Mouse (Mus musculus): ENCODE measurements around the gene Cenpt. TPM values are rescaled to one million over a fixed set of nuclear protein-coding genes. Genes with fewer than 3 reads are reported as not detected.

The Cenpt gene
- polyA plus RNA-seq (2014; fragmentation: Nextera tagmentation; extraction: Ambion mirVana), result 58.1 and 60.4 TPM in 2 replicates

GRCm38 (mm10) chr8:105853178-105853577 is at the start of gene Cenpt:
TSS of gene Cenpt (minus strand) at chr8:105853278.
- no peak for ATAC-seq (ENCODE audit: low FRiP score)
- no peak for DNase-seq (ENCODE audit: low spot score, missing footprints)
- WGBS, result 88% methylated on average over 3 of the region's 3 CpGs
- Histone ChIP-seq H3K4me3 (ENCODE audit: low read depth, low read length) (no peak within 1 kb of the TSS), H3K4me2 (no peak within 1 kb of the TSS), H3K9ac (ENCODE audit: low read length) (no peak within 1 kb of the TSS), H3K27ac (ENCODE audit: low read depth, low read length) (no peak within 1 kb of the TSS), H3K36me3 (ENCODE audit: control insufficient read depth, insufficient read depth, low read length) (peaks cover 8% of the 10 kb centered on the region; the same call in 1 of the 2 replicates), H3K9me3 (ENCODE audit: control insufficient read depth, low read length) (no peaks in the 10 kb centered on the region), H3K4me1 (ENCODE audit: control insufficient read depth, insufficient read depth, low read length) (peaks cover 26% of the 10 kb centered on the region), H3K27me3 (ENCODE audit: control insufficient read depth, insufficient read depth, low read length) (no peaks in the 10 kb centered on the region)

GRCm38 (mm10) chr8:105900941-105901616 is 48.0 kb upstream of the Cenpt start:
- WGBS, result 42% methylated on average over 16 of the region's 16 CpGs
- ATAC-seq (ENCODE audit: low FRiP score), result no peak
- peak overlapping the region; percentile 90 for H3K4me3 ChIP-seq (ENCODE audit: low read depth, low read length)
- peak overlapping the region; percentile 96 for H3K9ac ChIP-seq (ENCODE audit: low read length)
- no peaks in the 10 kb centered on the region for H3K9me3 ChIP-seq (ENCODE audit: control insufficient read depth, low read length)
- H3K4me1 ChIP-seq (ENCODE audit: control insufficient read depth, insufficient read depth, low read length), result peaks cover 6% of the 10 kb centered on the region
- H3K4me2 ChIP-seq, result peak overlapping the region; percentile 84
- peak overlapping the region; percentile 76; the same call in 1 of the 2 replicates for H3K27ac ChIP-seq (ENCODE audit: low read depth, low read length)
- H3K36me3 ChIP-seq (ENCODE audit: control insufficient read depth, insufficient read depth, low read length), result no peaks in the 10 kb centered on the region
- no peak for DNase-seq (ENCODE audit: low spot score, missing footprints)
- H3K27me3 ChIP-seq (ENCODE audit: control insufficient read depth, insufficient read depth, low read length), result no peaks in the 10 kb centered on the region

- DNase-seq (ENCODE audit: low spot score, missing footprints), result peak; percentile 99
- Histone ChIP-seq H3K4me3 (ENCODE audit: low read depth, low read length) (peak within 1 kb of the TSS; percentile 90), H3K9ac (ENCODE audit: low read length) (peak within 1 kb of the TSS; percentile 96), H3K9me3 (ENCODE audit: control insufficient read depth, low read length) (no peaks in the 10 kb centered on the region), H3K36me3 (ENCODE audit: control insufficient read depth, insufficient read depth, low read length) (no peaks in the 10 kb centered on the region), H3K27me3 (ENCODE audit: control insufficient read depth, insufficient read depth, low read length) (no peaks in the 10 kb centered on the region), H3K4me1 (ENCODE audit: control insufficient read depth, insufficient read depth, low read length) (peaks cover 6% of the 10 kb centered on the region), H3K27ac (ENCODE audit: low read depth, low read length) (peak within 1 kb of the TSS; percentile 76; the same call in 1 of the 2 replicates), H3K4me2 (peak within 1 kb of the TSS; percentile 84)
- peak; percentile 96 for ATAC-seq (ENCODE audit: low FRiP score)
- WGBS, result under 1% methylated on average over 53 of the region's 68 CpGs
These were observed 47.3 kb upstream of the Cenpt start, which contains the start of gene Pskh1 for GRCm38 (mm10) chr8:105900180-105900940. TSS of gene Pskh1 (plus strand) at chr8:105900441.

GRCm38 (mm10) chr8:105897801-105898480 is 44.9 kb upstream of the Cenpt start:
- DNase-seq (ENCODE audit: low spot score, missing footprints) (no peak), ATAC-seq (ENCODE audit: low FRiP score) (no peak)
- Histone ChIP-seq H3K4me3 (ENCODE audit: low read depth, low read length) (no peak overlapping the region), H3K9ac (ENCODE audit: low read length) (no peak overlapping the region), H3K4me1 (ENCODE audit: control insufficient read depth, insufficient read depth, low read length) (peaks cover 8% of the 10 kb centered on the region), H3K4me2 (no peak overlapping the region), H3K36me3 (ENCODE audit: control insufficient read depth, insufficient read depth, low read length) (no peaks in the 10 kb centered on the region), H3K27ac (ENCODE audit: low read depth, low read length) (no peak overlapping the region), H3K9me3 (ENCODE audit: control insufficient read depth, low read length) (no peaks in the 10 kb centered on the region), H3K27me3 (ENCODE audit: control insufficient read depth, insufficient read depth, low read length) (no peaks in the 10 kb centered on the region)
- 80% methylated on average over 9 of the region's 9 CpGs for WGBS

- ATAC-seq (ENCODE audit: low FRiP score) (peak; percentile 93), DNase-seq (ENCODE audit: low spot score, missing footprints) (peak; percentile 93)
- Histone ChIP-seq H3K4me3 (ENCODE audit: low read depth, low read length) (no peak within 1 kb of the TSS), H3K27ac (ENCODE audit: low read depth, low read length) (no peak within 1 kb of the TSS), H3K27me3 (ENCODE audit: control insufficient read depth, insufficient read depth, low read length) (no peaks in the 10 kb centered on the region), H3K4me2 (no peak within 1 kb of the TSS), H3K4me1 (ENCODE audit: control insufficient read depth, insufficient read depth, low read length) (0 out of 2 replicates have a peak, but pooled peaks cover 2% of the 10 kb centered on the region), H3K9ac (ENCODE audit: low read length) (no peak within 1 kb of the TSS), H3K9me3 (ENCODE audit: control insufficient read depth, low read length) (no peaks in the 10 kb centered on the region), H3K36me3 (ENCODE audit: control insufficient read depth, insufficient read depth, low read length) (peaks cover 22% of the 10 kb centered on the region)
- 5% methylated on average over 11 of the region's 11 CpGs for WGBS
These were observed 40.3 kb upstream of the Cenpt start, which contains the start of gene Nrn1l for GRCm38 (mm10) chr8:105893339-105893738. TSS of gene Nrn1l (plus strand) at chr8:105893567.

- ATAC-seq (ENCODE audit: low FRiP score), result peak; percentile 36; the same call in 1 of the 2 replicates
- H3K27ac ChIP-seq (ENCODE audit: low read depth, low read length), result no peak overlapping the region
- 0 out of 2 replicates have a peak, but pooled peaks cover 2% of the 10 kb centered on the region for H3K4me1 ChIP-seq (ENCODE audit: control insufficient read depth, insufficient read depth, low read length)
- DNase-seq (ENCODE audit: low spot score, missing footprints), result no peak
- no peak overlapping the region for H3K4me2 ChIP-seq
- H3K4me3 ChIP-seq (ENCODE audit: low read depth, low read length), result no peak overlapping the region
- no peaks in the 10 kb centered on the region for H3K27me3 ChIP-seq (ENCODE audit: control insufficient read depth, insufficient read depth, low read length)
- WGBS, result 88% methylated on average over 6 of the region's 6 CpGs
- no peak overlapping the region for H3K9ac ChIP-seq (ENCODE audit: low read length)
- peaks cover 31% of the 10 kb centered on the region for H3K36me3 ChIP-seq (ENCODE audit: control insufficient read depth, insufficient read depth, low read length)
- no peaks in the 10 kb centered on the region for H3K9me3 ChIP-seq (ENCODE audit: control insufficient read depth, low read length)
These were observed 39.4 kb upstream of the Cenpt start for GRCm38 (mm10) chr8:105892432-105892831.

- 92% methylated on average over 6 of the region's 6 CpGs for WGBS
- peaks cover 43% of the 10 kb centered on the region for H3K36me3 ChIP-seq (ENCODE audit: control insufficient read depth, insufficient read depth, low read length)
- H3K4me1 ChIP-seq (ENCODE audit: control insufficient read depth, insufficient read depth, low read length), result 0 out of 2 replicates have a peak, but pooled peaks cover 2% of the 10 kb centered on the region
- H3K4me2 ChIP-seq, result no peak overlapping the region
- DNase-seq (ENCODE audit: low spot score, missing footprints) (no peak), ATAC-seq (ENCODE audit: low FRiP score) (no peak)
- no peaks in the 10 kb centered on the region for H3K27me3 ChIP-seq (ENCODE audit: control insufficient read depth, insufficient read depth, low read length)
- no peak overlapping the region for H3K9ac ChIP-seq (ENCODE audit: low read length)
- no peaks in the 10 kb centered on the region for H3K9me3 ChIP-seq (ENCODE audit: control insufficient read depth, low read length)
- H3K4me3 ChIP-seq (ENCODE audit: low read depth, low read length), result no peak overlapping the region
- no peak overlapping the region for H3K27ac ChIP-seq (ENCODE audit: low read depth, low read length)
These were observed 37.8 kb upstream of the Cenpt start for GRCm38 (mm10) chr8:105890870-105891269.

- Histone ChIP-seq H3K36me3 (ENCODE audit: control insufficient read depth, insufficient read depth, low read length) (peaks cover 53% of the 10 kb centered on the region), H3K4me3 (ENCODE audit: low read depth, low read length) (no peak overlapping the region), H3K9ac (ENCODE audit: low read length) (no peak overlapping the region), H3K4me2 (no peak overlapping the region), H3K27me3 (ENCODE audit: control insufficient read depth, insufficient read depth, low read length) (no peaks in the 10 kb centered on the region), H3K27ac (ENCODE audit: low read depth, low read length) (no peak overlapping the region), H3K9me3 (ENCODE audit: control insufficient read depth, low read length) (no peaks in the 10 kb centered on the region), H3K4me1 (ENCODE audit: control insufficient read depth, insufficient read depth, low read length) (0 out of 2 replicates have a peak, but pooled peaks cover 2% of the 10 kb centered on the region)
- no peak for DNase-seq (ENCODE audit: low spot score, missing footprints)
- WGBS, result 94% methylated on average over 12 of the region's 12 CpGs
- ATAC-seq (ENCODE audit: low FRiP score), result no peak
These were observed 36.8 kb upstream of the Cenpt start for GRCm38 (mm10) chr8:105889756-105890465.
